Mouse (Mus musculus): ENCODE results near the gene Slmap.

Slmap gene

DNA sequence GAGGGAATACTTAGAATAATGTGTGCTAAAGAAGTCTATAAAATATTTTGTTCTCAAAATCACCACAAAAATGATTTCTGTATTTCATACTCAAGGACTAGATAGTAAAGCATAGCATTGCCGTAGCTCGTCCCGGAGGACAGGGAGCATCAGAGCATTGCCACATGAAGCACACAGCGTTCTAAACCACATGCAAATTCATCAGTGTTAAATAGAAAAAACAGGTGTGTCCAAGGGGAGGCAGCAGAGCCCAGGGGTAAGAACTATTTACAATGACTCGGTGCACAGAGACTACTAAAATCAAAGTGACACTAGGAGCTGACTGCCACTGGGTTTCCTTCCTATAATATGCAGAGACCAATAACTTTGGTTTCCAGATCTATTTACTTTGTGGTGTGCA, 57.0 kb downstream of the Slmap start:
- in situ Hi-C loops (cut with MboI, MseI): no loop called here

DNA sequence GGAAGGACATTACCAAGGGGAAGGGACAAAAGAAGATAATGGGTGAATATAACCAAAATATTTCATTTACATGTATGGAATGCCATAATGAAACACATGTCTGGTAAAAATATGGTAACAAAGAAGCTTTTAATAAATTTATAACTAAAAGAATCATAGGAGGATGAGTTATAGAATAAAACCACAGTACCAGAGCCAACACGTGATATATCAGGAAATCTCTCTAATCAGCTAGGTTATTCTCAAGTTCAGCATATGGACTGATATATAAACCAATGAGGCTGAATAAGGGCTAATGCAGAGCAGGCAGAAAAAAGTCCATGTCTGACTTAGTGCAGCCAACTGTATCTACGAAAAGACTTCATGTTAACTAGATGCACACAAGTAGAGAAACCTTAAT, 58.3 kb downstream of the Slmap start:
- in situ Hi-C loops (cut with MboI, MseI): no loop called here

DNA sequence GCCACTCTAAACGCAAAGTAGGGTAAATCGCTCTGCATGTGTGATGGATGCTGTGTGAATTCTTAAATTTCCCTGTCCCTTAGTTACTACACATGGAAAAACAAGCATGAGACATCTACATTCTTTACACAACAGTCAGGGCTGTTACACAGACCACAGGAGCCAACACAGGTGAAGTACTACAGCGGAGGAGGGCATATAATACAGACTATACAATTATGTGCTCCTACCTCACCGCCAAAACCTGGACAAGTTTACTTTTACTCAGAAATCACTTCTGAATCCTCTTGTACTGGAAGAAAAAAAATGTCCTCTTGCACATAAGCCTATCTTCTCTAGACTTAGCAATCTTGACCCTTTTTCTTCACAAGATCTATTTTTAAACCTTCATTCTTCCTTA, 66.8 kb downstream of the Slmap start:
- in situ Hi-C loops (cut with MboI, MseI): no loop called here

DNA sequence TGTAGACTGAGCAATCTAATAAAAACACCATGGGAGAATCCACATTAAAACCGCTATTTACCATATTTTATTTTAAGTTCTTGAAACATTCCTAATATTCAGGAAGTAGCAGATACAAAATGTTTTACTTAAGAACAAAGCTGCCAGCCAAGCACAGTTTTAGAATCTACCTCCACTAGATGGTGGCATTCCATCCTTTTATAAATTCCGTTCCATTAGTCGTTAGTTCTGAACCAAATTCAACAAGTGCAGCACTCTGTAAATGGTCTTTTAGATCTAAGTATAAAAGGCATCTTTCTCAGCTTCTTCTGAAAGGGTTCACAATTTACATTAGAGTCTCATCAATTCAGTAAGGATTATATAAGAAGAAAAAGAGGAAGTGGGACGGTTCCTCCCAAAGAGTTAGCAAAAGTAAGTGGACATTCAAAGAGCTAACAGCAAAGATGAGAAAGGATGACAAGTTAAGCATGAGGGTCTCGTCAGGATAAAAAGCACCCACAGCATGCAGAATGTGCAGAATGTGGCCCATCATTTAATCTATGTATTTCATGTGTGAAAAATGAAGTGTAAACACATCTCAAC, 68.1 kb downstream of the Slmap start:
- in situ Hi-C loops (cut with MboI, MseI): no loop called here

DNA sequence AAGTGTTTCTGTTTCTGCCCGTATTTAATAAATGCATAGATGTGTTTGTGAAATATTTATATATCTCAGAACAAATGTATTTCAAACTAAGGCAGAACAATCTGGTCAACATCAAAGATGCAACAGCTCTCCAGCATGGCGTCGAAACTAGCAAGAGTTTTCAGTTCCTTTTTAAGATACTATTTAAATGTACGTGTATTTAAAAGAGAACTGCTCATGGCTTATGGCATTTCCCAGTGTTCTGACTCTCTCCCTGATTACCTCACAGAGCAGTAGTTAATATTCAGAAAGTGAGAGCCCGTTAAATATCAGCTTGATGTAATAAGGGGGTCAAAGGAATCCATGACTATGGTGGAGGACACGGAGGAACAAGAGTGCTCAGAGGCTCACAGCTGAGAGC, 68.8 kb downstream of the Slmap start:
- in situ Hi-C loops (cut with MboI, MseI): no loop called here

DNA sequence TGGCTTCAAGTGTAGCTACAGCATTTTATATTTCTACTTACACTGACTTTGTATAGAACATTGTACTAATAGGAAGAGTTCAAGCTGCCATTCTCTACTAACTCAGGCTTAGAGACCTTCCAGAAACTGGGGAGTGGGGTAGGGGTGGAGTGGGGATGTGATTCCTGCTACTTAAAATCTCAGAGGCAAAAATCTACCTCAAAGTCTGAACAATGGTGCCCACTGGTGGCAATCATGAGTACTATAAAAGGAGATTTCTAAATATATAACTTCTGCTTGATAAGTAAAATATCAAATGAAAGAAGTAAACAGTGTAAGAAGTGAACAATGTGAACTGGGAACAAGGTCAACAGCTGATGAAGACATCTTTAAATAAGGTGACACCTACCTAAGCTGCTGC, 75.2 kb downstream of the Slmap start:
- in situ Hi-C loops (cut with MboI, MseI): no loop called here

DNA sequence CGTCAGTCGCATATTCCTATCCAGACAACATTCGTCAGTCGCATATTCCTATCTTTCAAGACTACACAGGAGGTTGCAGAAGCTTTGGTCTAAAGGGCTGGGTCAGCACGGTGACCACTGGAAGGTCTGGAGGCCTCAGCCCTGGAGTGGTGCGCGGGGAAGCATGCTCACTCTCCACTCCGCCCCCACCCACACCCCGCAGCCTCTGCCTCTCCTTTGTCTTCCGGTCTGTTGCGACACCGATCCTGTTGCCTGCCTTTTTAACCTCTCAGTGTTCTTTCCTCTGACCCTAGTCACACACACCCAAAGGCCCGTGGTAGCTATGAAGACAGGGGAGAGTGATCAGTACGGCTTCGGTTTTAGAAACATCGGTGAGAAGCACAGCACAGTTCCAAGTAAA, 79.9 kb downstream of the Slmap start:
- in situ Hi-C loops (cut with MboI, MseI): no loop called here

DNA sequence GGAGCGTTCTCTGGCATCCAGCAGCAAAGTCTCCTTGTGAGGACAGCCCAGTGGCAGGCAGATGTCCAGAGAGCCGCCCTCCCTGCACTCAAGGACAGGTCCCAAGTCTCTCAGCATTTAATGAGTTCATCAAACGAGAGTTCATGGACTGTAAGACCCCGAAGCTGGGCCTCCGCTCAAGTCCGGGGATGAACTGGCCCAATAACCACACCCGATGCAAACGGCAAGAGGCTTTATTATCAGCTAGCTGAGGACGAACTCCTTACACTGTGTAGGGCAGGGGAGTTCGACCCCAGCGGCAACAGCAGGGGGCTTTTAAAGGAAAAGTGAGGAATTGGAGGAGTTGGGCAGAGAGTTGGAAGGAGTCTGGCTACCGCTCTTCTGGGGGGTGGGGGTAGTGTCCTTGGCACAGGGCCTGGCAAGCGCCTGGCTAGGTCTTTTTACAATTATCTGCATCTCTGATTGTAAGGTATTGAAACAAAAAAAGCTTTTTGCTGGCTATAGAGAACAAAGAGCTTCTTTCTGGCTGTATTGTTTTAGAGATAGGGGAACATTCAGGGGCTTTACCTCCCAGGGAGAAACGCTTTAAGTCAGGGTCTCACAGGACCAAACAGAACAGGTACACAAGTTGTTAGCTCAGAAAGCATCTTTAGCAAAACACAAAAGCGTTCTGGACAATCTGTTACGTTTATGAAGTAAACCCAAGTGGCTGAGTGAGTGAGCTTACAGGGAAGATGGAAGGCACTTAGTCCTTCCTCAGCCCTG, 84.5 kb downstream of the Slmap start:
- in situ Hi-C loops (cut with MboI, MseI): no loop called here

DNA sequence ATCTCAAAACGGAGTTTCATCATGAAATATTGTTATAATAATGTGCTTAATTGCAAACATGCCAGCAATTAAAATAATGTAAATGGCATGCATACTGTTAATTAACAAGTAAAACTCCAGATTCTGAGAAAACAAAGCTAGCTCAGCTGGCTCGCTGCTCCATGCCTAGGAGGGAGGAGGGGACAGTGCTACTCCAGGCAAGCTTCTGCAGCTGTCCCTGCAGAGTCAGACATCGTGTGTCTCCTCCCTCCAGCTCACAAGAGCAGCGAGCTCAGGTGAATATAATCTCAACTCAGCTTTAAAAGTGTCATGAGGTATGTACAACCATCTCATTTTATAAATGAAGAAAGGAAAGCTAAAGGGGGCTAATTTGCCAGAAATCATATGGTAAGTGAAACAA, 86.2 kb downstream of the Slmap start:
- in situ Hi-C loops (cut with MboI, MseI): no loop called here

DNA sequence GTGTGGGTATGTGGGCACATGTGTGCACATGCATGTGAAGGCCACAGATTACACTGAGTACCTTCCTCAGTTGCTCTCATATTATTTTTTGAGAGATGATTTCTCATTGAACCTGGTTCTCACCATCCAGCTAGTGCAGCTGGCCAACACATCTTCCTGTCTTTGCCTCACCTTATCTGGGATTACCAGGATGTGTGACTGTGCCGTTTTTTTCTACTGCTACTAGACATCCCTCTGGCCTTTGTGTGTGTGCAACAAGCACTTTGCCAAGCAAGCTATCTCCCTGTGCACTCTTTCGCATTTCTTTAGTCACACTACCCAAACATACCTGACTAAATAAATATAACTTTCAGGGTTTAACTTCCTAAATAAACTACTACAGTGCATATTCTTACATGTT, 87.5 kb downstream of the Slmap start:
- in situ Hi-C loops (cut with MboI, MseI): no loop called here

DNA sequence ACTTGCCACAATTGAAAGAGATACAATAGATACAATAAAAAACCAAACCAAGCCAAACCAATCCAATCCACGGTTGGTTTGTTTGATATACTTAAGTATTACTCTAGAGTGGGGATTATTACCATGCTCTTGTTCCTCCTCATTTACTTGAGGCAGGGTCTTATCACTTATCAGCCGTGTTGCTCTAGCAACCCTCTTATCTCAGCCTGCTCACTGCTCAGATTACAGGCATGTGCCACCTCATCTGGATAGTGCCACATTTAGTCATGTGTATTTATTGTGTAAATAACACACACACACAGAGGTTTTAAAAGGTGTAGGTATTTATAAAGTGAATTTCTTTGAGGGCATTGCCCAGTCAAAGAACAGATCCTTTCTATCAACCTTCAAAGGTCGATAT, 88.2 kb downstream of the Slmap start:
- in situ Hi-C loops (cut with MboI, MseI): no loop called here

DNA sequence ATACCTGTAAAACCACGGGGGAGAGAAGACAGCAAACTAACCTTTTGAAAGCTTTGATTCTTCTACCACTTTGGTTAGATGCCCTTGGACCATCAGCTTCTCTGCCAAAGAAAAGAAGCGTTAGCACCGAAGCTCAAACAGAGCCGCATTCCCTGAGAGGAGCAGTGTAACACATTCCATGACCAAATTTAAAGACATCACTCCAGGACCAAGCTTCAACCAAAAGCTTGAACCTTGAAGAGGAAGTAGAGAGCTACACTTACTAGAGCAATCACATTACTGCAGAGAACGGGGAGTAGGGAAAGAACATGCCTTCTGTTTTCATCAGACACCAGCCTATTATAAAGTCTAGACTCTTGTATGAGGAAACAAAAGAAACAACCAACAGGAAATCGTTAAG, 92.2 kb downstream of the Slmap start:
- in situ Hi-C loops (cut with MboI, MseI): no loop called here

DNA sequence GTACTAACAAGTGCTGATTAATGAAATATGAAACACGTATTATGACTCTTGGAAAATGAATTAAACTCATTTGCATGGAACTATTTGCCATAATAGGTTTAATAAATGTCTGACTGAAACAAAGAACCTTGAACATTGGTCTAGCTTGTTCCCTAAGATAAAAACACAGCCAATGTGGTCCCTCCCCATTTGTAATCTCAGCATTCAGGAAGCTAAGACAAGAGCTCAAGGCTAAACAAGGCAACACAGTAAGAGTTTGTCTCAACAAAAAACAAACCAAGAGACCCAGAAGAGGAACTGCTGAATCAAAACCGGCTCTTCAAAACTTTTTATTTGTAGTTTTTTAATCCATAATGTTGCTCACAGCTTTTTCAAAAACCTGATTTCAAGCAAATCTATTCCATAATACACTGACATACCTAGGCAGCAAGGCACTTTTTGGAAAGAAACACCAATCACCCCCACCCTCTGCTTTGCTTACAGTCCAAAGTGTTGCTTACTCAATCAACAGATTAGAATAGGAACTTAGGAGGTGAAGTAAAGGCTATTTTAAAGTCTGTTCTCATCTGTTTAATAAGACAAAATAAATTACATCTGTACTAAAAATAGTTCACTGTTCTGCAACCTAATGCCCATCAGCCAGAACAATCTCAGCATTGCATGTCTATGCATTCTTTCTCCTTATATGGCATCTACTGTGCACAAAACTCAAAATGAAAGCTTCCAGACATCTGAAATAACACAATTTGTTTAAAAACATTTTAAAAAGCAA, 93.5 kb downstream of the Slmap start:
- in situ Hi-C loops (cut with MboI, MseI): no loop called here

DNA sequence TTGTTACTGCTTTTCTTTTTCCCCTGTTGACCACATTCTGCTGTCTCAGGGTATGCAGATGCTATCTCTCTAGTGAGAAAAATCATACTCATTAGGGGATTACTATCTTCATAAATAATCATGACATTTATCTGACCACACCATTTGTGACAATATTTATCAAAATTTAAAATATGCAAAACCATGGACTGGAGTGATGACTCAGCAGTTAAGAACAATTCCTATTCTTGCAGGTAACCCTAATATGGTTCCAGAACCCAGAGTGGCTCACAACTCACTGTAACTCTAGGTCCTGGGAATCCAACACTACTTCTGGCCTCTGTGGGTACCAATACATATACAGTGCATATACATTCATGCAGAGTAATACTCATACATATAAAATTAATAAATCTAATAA, 94.7 kb downstream of the Slmap start:
- in situ Hi-C loops (cut with MboI, MseI): no loop called here

DNA sequence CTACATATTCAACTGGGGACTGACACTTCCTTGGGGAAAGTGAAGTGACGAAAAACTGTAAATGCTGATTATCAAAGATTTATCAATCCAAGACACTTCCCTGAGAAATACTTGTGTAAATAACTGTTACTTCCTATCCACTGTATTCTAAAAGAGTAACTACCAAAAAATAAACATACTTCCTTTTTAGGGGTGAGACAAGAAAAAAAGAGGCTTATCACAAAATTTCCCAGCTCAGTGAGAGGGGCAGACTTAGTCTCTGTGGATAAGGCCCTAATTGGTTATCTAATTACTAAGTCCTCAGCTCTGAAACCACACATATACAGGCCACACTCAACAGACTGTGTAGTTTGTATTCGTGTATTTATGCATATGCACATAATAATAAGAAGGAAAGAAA, 97.0 kb downstream of the Slmap start:
- in situ Hi-C loops (cut with MboI, MseI): no loop called here

DNA sequence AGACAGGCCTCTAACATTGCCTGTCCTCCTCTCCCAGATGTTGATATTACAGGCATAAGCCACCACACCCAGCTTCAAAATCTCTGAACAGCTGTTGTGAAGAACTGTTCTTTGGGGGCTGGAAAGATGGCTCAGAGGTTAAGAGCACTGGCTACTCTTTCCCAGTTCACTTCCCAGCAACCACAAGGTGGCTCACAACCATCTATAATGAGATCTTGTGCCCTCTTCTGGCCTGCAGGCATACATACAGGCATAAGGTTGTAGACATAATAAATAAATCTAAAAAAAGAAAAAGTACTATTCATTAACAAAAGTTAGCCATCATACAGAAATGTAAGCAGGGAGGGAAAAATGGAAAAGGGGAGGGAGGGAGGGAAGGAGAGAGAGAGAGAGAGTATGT, 98.4 kb downstream of the Slmap start:
- in situ Hi-C loops (cut with MboI, MseI): no loop called here

DNA sequence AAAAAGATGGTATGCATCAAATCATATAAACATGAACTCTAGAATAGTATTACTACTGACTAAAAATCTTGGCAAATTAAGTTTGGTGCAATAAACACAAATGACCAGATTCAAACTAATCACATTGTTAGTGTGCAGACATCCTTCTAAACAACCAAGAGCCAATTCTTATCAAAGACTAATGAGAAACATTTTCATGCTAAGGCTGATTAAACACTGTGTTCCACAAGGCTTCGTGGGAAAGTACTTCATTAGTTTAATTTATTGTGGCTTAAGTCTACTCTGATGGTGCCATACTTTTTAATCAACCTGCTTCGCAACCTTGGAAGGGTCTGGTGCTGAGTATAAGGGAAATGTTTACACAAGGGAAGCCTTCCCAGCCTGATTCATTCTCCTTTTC, 102.4 kb downstream of the Slmap start:
- in situ Hi-C loops (cut with MboI, MseI): no loop called here

DNA sequence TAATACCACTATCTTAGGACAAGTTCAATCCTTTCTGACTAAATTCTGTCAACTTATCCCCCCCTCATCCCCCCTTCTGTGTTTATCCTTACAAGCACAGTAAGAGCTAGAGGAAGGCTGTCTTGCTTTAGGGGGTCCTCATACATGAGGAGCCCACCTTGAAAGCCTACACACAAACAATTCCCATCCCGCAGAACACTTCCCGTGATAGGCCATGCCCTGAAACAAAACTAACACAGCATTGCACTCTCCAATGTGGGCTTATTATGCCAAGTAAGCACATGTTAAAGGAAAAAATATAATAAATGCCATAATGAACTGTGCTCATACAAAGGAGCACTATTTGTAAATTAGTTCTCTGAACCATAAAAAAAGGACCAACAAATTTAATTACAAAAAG, 102.8 kb downstream of the Slmap start:
- in situ Hi-C loops (cut with MboI, MseI): no loop called here

DNA sequence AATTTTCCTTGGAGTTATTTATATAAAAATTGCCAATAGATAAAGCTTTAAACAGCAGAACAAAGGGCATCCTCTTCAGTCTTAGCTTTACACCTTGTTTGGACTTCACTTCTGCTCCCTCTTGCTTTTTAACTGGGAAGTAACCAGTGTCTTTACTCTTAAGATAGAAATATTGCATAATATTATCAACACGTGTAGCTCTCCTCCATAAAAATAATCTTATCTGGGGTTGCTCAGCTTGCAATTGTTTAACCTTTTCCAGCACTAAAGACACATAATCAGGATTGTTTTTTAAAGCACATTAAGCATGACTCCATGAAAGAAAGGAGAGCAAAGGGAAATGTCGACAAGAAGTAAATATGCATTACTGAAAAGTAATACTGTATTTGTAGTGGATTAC, 114.5 kb downstream of the Slmap start:
- in situ Hi-C loops (cut with MboI, MseI): no loop called here

DNA sequence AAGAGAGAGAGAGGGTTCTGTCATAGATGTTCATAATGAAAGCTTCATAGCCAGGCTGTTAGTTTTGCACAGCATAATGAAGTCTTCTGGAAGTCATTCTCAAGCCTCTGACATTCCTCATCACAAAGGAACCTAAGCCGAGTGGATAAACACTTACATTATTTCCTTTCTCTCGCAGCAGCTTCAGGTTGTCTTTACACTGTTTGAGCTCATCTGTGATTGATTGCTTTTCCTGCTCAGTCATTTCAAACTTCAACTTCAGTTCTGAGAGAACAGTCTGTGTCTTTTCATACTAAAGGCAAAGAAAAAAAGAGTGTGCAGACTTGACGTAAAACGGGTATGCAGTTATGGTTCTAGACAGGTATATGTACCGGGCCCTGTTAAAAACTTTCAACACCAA, 116.8 kb downstream of the Slmap start:
- in situ Hi-C loops (cut with MboI, MseI): no loop called here

DNA sequence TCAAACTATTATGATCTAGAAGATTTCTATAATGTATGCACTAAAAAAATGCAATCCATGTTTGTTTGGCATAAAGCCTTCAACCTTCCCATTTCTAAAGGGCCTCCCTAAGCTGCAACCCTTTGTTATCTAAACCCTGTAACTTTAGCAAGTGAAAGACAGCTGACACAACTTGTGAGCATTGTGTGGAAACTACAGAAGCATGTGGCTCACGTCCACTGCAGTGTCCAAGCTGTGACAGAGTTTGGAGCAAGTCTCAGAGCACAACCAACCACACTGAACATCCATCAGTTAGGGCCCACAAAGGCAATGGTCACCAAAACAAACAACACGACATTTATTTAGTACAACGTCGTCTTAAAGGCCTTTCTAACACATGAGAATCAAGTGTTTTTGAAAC, 117.6 kb downstream of the Slmap start:
- in situ Hi-C loops (cut with MboI, MseI): no loop called here

DNA sequence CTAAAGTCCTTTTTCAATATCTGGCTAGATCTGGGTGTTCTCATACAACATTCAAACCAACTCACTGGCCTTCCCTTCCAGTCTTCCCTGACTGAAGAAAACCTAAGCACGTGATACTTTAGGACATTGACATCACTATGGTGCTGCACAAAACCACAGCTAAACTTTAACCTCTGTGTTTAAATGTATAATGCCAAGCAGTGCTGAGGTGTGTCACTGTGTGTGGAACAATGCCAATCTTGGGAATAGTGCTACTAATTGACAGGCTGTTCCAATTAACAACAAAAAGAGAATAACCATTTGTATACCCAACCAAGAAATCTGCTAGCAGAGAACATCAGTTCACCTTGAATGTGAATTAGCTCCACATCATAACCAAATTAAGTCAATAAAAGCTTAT, 121.2 kb downstream of the Slmap start:
- in situ Hi-C loops (cut with MboI, MseI): no loop called here

DNA sequence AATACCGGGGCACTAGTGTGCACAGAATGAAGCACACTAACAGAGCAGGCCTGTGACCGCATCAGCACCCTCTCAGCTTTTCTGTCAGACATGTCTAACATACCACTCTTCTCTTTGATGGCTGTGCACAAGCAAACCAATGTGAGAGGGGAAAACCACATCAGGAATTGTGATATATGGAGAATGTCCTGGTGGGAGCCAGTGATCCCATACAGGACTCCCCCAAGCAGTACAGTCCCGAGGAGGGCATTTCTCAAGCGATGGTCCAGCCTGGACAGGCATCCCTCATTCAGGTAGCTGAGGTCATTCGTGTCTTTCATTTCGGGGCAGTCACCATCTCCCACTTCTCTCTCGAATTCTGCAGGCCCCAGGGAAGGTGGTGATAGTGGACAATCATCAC, 128.0 kb downstream of the Slmap start:
- in situ Hi-C loops (cut with MboI, MseI): no loop called here

All from T-helper 1 cell (primary cell).